Mouse (Mus musculus): ENCODE data around the gene Kin. TPM values are rescaled to one million over a fixed set of nuclear protein-coding genes. Genes with fewer than 3 reads are reported as not detected.

Gene Kin
- polyA plus RNA-seq, 1 experiment, result 0.83 TPM

- no peak for TF ChIP-seq GATA1 (IDR thresholded peaks at IDR 0.05; ENCODE audit: low read length)
Measured at GRCm38 (mm10) chr2:10094327-10095100, 14.1 kb downstream of the Kin start.

GRCm38 (mm10) chr2:10098598-10099215, 18.3 kb downstream of the Kin start:
- no peak for TF ChIP-seq GATA1 (IDR thresholded peaks at IDR 0.05; ENCODE audit: low read length)

- no peak for TF ChIP-seq GATA1 (IDR thresholded peaks at IDR 0.05; ENCODE audit: low read length)
Measured at GRCm38 (mm10) chr2:10100471-10100870, 20.1 kb downstream of the Kin start.

GRCm38 (mm10) chr2:10101180-10101579, 20.8 kb downstream of the Kin start:
- no peak for TF ChIP-seq GATA1 (IDR thresholded peaks at IDR 0.05; ENCODE audit: low read length)

GRCm38 (mm10) chr2:10108535-10109189, 28.3 kb downstream of the Kin start:
- no peak for TF ChIP-seq GATA1 (IDR thresholded peaks at IDR 0.05; ENCODE audit: low read length)

- TF ChIP-seq GATA1 (IDR thresholded peaks at IDR 0.05; ENCODE audit: low read length), result no peak
Measured at GRCm38 (mm10) chr2:10118751-10119150, 38.4 kb downstream of the Kin start.

- TF ChIP-seq GATA1 (IDR thresholded peaks at IDR 0.05; ENCODE audit: low read length), result no peak
Measured at GRCm38 (mm10) chr2:10119276-10119675, 38.9 kb downstream of the Kin start.

GRCm38 (mm10) chr2:10121826-10122225, 41.4 kb downstream of the Kin start:
- no peak for TF ChIP-seq GATA1 (IDR thresholded peaks at IDR 0.05; ENCODE audit: low read length)

GRCm38 (mm10) chr2:10126122-10126521, 45.7 kb downstream of the Kin start:
- TF ChIP-seq GATA1 (IDR thresholded peaks at IDR 0.05; ENCODE audit: low read length), result no peak

- no peak for TF ChIP-seq GATA1 (IDR thresholded peaks at IDR 0.05; ENCODE audit: low read length)
Measured at GRCm38 (mm10) chr2:10127471-10127870, 47.1 kb downstream of the Kin start.

- TF ChIP-seq GATA1 (IDR thresholded peaks at IDR 0.05; ENCODE audit: low read length), result no peak
Measured at GRCm38 (mm10) chr2:10128571-10128970, 48.2 kb downstream of the Kin start.

- no peak for TF ChIP-seq GATA1 (IDR thresholded peaks at IDR 0.05; ENCODE audit: low read length)
Measured at GRCm38 (mm10) chr2:10130341-10130990, 50.1 kb downstream of the Kin start.

GRCm38 (mm10) chr2:10131296-10131695, 50.9 kb downstream of the Kin start, which contains the start of gene Itih2:
Itih2 (minus strand) TSS chr2:10131396.
- TF ChIP-seq GATA1 (IDR thresholded peaks at IDR 0.05; ENCODE audit: low read length), result no peak

- TF ChIP-seq GATA1 (IDR thresholded peaks at IDR 0.05; ENCODE audit: low read length), result no peak
Measured at GRCm38 (mm10) chr2:10132128-10132527, 51.7 kb downstream of the Kin start.

GRCm38 (mm10) chr2:10133941-10134340, 53.5 kb downstream of the Kin start:
- TF ChIP-seq GATA1 (IDR thresholded peaks at IDR 0.05; ENCODE audit: low read length), result no peak

- TF ChIP-seq GATA1 (IDR thresholded peaks at IDR 0.05; ENCODE audit: low read length), result no peak
Measured at GRCm38 (mm10) chr2:10137320-10137719, 56.9 kb downstream of the Kin start.
